ENCODE assay signal across 28 mouse cellular contexts in the genomic region with DNA sequence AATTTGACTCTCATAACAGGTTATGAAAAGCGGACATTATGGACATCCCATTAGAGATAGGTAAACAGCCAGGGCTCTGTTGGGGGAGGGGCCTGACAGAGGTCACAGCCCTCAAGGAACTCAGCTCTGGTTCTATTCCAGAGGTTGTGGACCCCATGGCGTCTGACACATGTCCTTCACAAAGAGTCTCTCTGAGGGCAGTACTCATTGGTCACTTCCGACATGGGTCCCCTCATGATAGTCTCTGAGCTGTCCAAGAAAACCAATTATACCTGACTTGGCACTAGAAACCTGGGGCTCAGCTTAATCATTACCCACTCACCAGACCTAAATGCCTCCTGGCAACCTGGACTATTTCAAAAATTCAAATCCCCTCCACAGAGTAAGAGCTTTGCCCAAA. TPM values are rescaled to one million over a fixed set of nuclear protein-coding genes. Genes with fewer than 3 reads are reported as not detected.
DNase-seq lines count a peak whose midpoint lies in the region; ATAC-seq and TF ChIP-seq lines count a peak whose summit lies in the region.
"Had no signal": no experiment of that assay in that cellular context is flagged by ENCODE, and none has a peak within 500 bp of the region (broad histone marks: within the 10 kb centered on the region; RNA-seq: fewer than 3 reads in every experiment).

No protein-coding gene starts in this region.

- WGBS in liver, postnatal 0 days (ENCODE audit: insufficient replicate concordance), result 63% methylated on average over 3 of the region's 3 CpGs
- WGBS in forebrain, embryonic 12.5 days, result 86% methylated on average over 3 of the region's 3 CpGs

- DNase-seq in liver, postnatal 0 days, result peak; percentile 19
- no peak for DNase-seq in liver
- DNase-seq in kidney, adult 9 months, result peak; percentile 85
- DNase-seq in kidney, postnatal 10 days, result peak; percentile 54
- no peak for DNase-seq in cerebellum, postnatal 10 days
- DNase-seq: cerebellum, adult 2 months; cerebellum, postnatal 25 days; gastrocnemius, adult 2 months; gastrocnemius, postnatal 36 days; heart, adult 2 months; layer of hippocampus, postnatal 36 days; left cerebral cortex, postnatal 4 days had no signal

- H3K4me2 ChIP-seq in liver, postnatal 0 days (ENCODE audit: low read depth, low read length), result no peak overlapping the region
- no peak overlapping the region for H3K4me2 ChIP-seq in forebrain, embryonic 12.5 days
- H3K4me2 ChIP-seq: heart, embryonic 12.5 days; hindbrain, embryonic 14.5 days; liver, embryonic 15.5 days; lung, embryonic 15.5 days; neural tube, embryonic 12.5 days had no signal

- peak; percentile 40; the same call in 1 of the 2 replicates for ATAC-seq in liver, postnatal 0 days
- ATAC-seq in erythroblast, adult 5-6 weeks (replicated peaks; ENCODE audit: low FRiP score, poor library complexity, severe bottlenecking), result no peak
- ATAC-seq in forebrain, embryonic 12.5 days (ENCODE audit: low FRiP score), result no peak
- ATAC-seq: forebrain, embryonic 16.5 days; midbrain, embryonic 16.5 days; Patski had no signal

- H3K27me3 ChIP-seq in liver, postnatal 0 days (ENCODE audit: insufficient read depth, low read length), result no peaks in the 10 kb centered on the region
- no peaks in the 10 kb centered on the region for H3K27me3 ChIP-seq in forebrain, embryonic 12.5 days
- H3K27me3 ChIP-seq: heart, embryonic 12.5 days; liver, embryonic 15.5 days; lung, embryonic 15.5 days; neural tube, embryonic 12.5 days; Patski had no signal

- no peak overlapping the region for H3K9ac ChIP-seq in liver, postnatal 0 days (replicated peaks)
- H3K9ac ChIP-seq in forebrain, embryonic 12.5 days, result no peak overlapping the region
- H3K9ac ChIP-seq: heart, embryonic 12.5 days; hindbrain, embryonic 14.5 days; liver, embryonic 15.5 days; lung, embryonic 15.5 days; neural tube, embryonic 12.5 days had no signal

- H3K36me3 ChIP-seq in liver, postnatal 0 days (replicated peaks; ENCODE audit: insufficient read depth, low read length), result no peaks in the 10 kb centered on the region
- no peaks in the 10 kb centered on the region for H3K36me3 ChIP-seq in forebrain, embryonic 12.5 days (replicated peaks)
- H3K36me3 ChIP-seq: heart, embryonic 12.5 days; liver, embryonic 15.5 days; lung, embryonic 15.5 days; midbrain, embryonic 10.5 days; neural tube, embryonic 12.5 days had no signal

- no peak for TF ChIP-seq CTCF in liver, postnatal 0 days (IDR thresholded peaks at IDR 0.05; ENCODE audit: low read depth)

- TF ChIP-seq EP300 in liver, postnatal 0 days (IDR thresholded peaks at IDR 0.05; ENCODE audit: low read depth), result no peak

- H3K4me3 ChIP-seq in liver, postnatal 0 days (ENCODE audit: low read depth, low read length), result no peak overlapping the region
- no peak overlapping the region for H3K4me3 ChIP-seq in forebrain, embryonic 12.5 days (replicated peaks)
- H3K4me3 ChIP-seq: gastrocnemius, adult 2 months; heart, adult 2 months; heart, embryonic 12.5 days; liver, embryonic 15.5 days; lung, embryonic 15.5 days; midbrain, embryonic 10.5 days; myocyte; neural tube, embryonic 12.5 days had no signal

- no peaks in the 10 kb centered on the region for H3K4me1 ChIP-seq in liver, postnatal 0 days (ENCODE audit: insufficient read depth)
- H3K4me1 ChIP-seq in forebrain, embryonic 12.5 days, result no peaks in the 10 kb centered on the region
- H3K4me1 ChIP-seq: heart, embryonic 12.5 days; liver, embryonic 15.5 days; lung, embryonic 15.5 days; neural tube, embryonic 12.5 days had no signal

- no peak overlapping the region for H3K27ac ChIP-seq in liver, postnatal 0 days (ENCODE audit: low read depth)
- no peak overlapping the region for H3K27ac ChIP-seq in forebrain, embryonic 12.5 days
- H3K27ac ChIP-seq: gastrocnemius, adult 2 months; heart, adult 2 months; hindbrain, embryonic 14.5 days; liver, embryonic 15.5 days; lung, embryonic 15.5 days; midbrain, embryonic 10.5 days; neural tube, embryonic 12.5 days had no signal

- no peaks in the 10 kb centered on the region for H3K9me3 ChIP-seq in liver, postnatal 0 days (ENCODE audit: low read length)
- H3K9me3 ChIP-seq in forebrain, embryonic 12.5 days, result no peaks in the 10 kb centered on the region
- H3K9me3 ChIP-seq: heart, embryonic 12.5 days; liver, embryonic 15.5 days; lung, embryonic 15.5 days; midbrain, embryonic 10.5 days; neural tube, embryonic 12.5 days had no signal

RNA-seq across cellular contexts. Expression of a gene that starts 18.9 kb away (rescaled TPM):
- polyA plus RNA-seq in liver, postnatal 0 days (2015; fragmentation: Nextera tagmentation; extraction: Ambion mirVana), result 0.04 TPM in 1 of 2 replicates, not detected in the other
- not detected in 2 replicates for total RNA-seq in erythroblast, adult 5-6 weeks (2015; ENCODE audit: low replicate concordance)
- total RNA-seq in erythroblast, adult 5-6 weeks (2017; ENCODE audit: low replicate concordance), result 0.14 TPM in 1 of 2 replicates, not detected in the other
- polyA plus RNA-seq in forebrain, embryonic 12.5 days (2016; fragmentation: Nextera tagmentation; extraction: Ambion mirVana), result 0.18 and 0.22 TPM in 2 replicates
- total RNA-seq: hematopoietic stem cell, adult 5-6 weeks; megakaryocyte progenitor cell, adult 5-6 weeks; MEL had no signal
- polyA plus RNA-seq: heart, adult 2 months; heart, postnatal 0 days; liver, embryonic 15.5 days; neural tube, embryonic 12.5 days had no signal

Comparison
In these comparisons a context has a peak if more than half of its experiments do, and no peak if none do; other contexts are left out.
1. DNase-seq: peak in liver, postnatal 0 days (single experiment), kidney, adult 9 months (single experiment) and kidney, postnatal 10 days (single experiment); none in liver (single experiment) and cerebellum, postnatal 10 days (0 of 2).